Mouse (Mus musculus) stomach, embryonic 16.5 days (tissue): ENCODE data around the gene Gjb5. TPM values are rescaled to one million over a fixed set of nuclear protein-coding genes. Genes with fewer than 3 reads are reported as not detected.

Experiments used
- ATAC-seq: fragments of 200-750 bp; cut with Nextera tagmentation; 2 replicates; pipeline ENCODE4 v1.8.0; 2017; ENCODE audit warnings: moderate number of reproducible peaks, moderate TSS enrichment; ENCODE audit not compliant: insufficient read depth, low FRiP score
- H3K27ac ChIP-seq: fragments of 300-500 bp; sonication (generic); 2 replicates; pipeline ENCODE4 v1.5.1; 2014; ENCODE audit warnings: low read length
- H3K27me3 ChIP-seq: fragments of 300-500 bp; sonication (generic); 2 replicates; pipeline ENCODE4 v1.6.1; 2014; ENCODE audit warnings: low read length, control low read depth, mixed read lengths; ENCODE audit not compliant: control insufficient read depth, insufficient read depth
- H3K36me3 ChIP-seq: fragments of 300-500 bp; sonication (generic); 2 replicates; pipeline ENCODE4 v1.6.1; 2014; ENCODE audit warnings: low read length; ENCODE audit not compliant: control insufficient read depth, insufficient read depth
- H3K4me1 ChIP-seq: fragments of 300-500 bp; sonication (generic); 2 replicates; pipeline ENCODE4 v1.6.1; 2014; ENCODE audit warnings: low read length, control low read depth, mixed read lengths; ENCODE audit not compliant: control insufficient read depth, insufficient read depth
- H3K4me2 ChIP-seq: fragments of 300-500 bp; sonication (generic); 2 replicates; pipeline ENCODE4 v1.6.1; 2014; ENCODE audit warnings: low read depth, low read length, mixed read lengths
- H3K4me3 ChIP-seq: fragments of 300-500 bp; sonication (generic); replicated peaks from 2 replicates; pipeline ENCODE4 v1.5.1; 2014; ENCODE audit warnings: mild to moderate bottlenecking, low read length
- H3K9ac ChIP-seq: fragments of 300-500 bp; sonication (generic); 2 replicates; pipeline ENCODE4 v1.6.1; 2014; ENCODE audit warnings: low read length
- H3K9me3 ChIP-seq: fragments of 300-500 bp; sonication (generic); replicated peaks from 2 replicates; pipeline ENCODE4 v1.6.1; 2016; ENCODE audit warnings: low read length, control low read depth; ENCODE audit not compliant: control insufficient read depth
- WGBS: fragments of 180-500 bp; shearing (Covaris S2); extraction: QIAGEN DNeasy Blood & Tissue Kit; methylation state at CpG from one replicate; pipeline ENCODE4 v1.1.7; 2014; 5-methylcytosine and 5-hydroxymethylcytosine counted together
- polyA plus RNA-seq: library from polyadenylated mRNA; unstranded; fragments of >200 nt; fragmentation: Nextera tagmentation; extraction: Ambion mirVana; gene quantifications from 2 replicates; pipeline ENCODE4 v1.2.1, GENCODE M21; 2015

The Gjb5 gene
- polyA plus RNA-seq, 1 experiment from 2014 or later = 0.81 TPM

DNA sequence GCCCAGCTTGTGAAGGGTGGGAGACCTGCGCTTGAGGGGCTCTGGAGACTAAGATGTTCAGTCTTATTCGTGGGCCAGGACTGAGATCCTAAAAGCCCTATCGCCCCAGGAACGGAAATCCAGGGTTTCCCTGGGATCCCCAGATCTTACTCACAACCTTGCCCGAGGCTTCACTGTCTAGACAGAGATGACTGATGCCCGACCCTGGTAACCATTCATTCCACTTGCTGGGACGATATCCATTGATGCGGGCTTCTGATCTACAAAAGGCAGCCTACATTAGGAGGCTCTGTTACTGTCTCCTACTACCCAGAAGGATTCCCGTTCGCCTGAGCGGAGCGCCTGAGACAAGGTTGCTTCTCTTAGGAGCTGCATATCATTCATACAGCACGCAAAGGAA lies 26.8 kb downstream of the Gjb5 start:
- H3K9ac ChIP-seq = no peak overlapping the region
- H3K4me2 ChIP-seq = no peak overlapping the region
- H3K4me3 ChIP-seq = no peak overlapping the region

DNA sequence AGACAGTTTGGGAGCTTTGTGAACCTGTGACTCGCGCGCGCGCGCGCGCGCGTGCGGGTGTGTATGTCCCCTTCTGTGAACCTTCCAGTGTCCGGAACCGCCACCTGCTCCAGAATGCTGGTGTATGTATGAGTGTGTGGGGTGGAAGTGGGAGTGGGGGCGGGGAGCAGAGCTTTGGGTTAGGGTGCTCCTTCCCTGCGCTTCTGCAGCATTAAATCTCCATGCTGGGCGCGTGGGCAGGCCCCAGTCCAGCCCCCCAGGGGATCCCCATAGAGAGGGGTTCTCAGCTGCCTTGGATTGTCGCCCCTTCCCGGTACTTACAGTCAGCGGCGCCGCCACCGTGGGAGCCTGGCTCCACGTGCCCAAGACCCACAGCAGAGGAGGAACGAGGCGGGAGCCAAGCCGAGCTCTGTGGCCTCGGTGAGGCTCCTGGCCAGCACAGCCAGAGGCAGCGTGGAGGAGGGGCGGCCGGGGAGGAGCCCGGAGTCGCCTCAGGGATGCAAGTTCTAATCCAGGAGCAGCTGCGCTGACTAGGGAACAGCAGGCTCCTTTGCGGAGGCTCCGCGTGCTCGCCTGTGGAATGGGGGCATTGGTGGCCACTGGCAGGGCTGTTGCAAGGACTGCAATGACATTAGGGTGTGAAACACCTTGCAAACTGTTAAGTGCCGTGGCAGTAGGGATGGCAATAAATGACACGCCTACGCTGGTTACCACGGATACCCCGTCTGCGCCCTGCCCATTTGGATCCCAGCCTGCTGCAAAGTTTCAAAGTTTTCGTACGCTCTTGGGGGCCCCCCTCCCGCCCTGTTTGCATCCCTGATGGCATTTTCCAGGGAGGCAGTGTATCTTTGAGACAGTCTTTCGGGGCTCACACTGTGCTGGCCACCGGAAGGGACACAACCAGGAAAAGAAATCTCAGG lies 27.5 kb downstream of the Gjb5 start, which contains the start of gene Gjb3:
TSS of gene Gjb3 (minus strand) at position 664 of the 920 bp plus-strand sequence.
- Histone ChIP-seq H3K4me2 (peak within 1 kb of the TSS; percentile 41), H3K4me3 (peak within 1 kb of the TSS; percentile 38), H3K9me3 (no peaks in the 10 kb centered on the region), H3K4me1 (peaks cover 13% of the 10 kb centered on the region; the same call in 1 of the 2 replicates), H3K27ac (peak within 1 kb of the TSS; percentile 29; the same call in 1 of the 2 replicates), H3K36me3 (no peaks in the 10 kb centered on the region), H3K27me3 (peaks cover 36% of the 10 kb centered on the region), H3K9ac (peak within 1 kb of the TSS; percentile 55)
- WGBS = 2% methylated on average over 48 of the region's 49 CpGs
- no peak for ATAC-seq

More for the DNA sequence above, 26.8 kb downstream of the Gjb5 start:
- whole genome bisulfite sequencing = 26% methylated on average over 13 of the region's 13 CpGs
- H3K27ac ChIP-seq = no peak overlapping the region
- H3K27me3 ChIP-seq = peaks cover 36% of the 10 kb centered on the region
- no peak for ATAC-seq
- H3K36me3 ChIP-seq = no peaks in the 10 kb centered on the region
- H3K9me3 ChIP-seq = no peaks in the 10 kb centered on the region
- peaks cover 13% of the 10 kb centered on the region; the same call in 1 of the 2 replicates for H3K4me1 ChIP-seq

DNA sequence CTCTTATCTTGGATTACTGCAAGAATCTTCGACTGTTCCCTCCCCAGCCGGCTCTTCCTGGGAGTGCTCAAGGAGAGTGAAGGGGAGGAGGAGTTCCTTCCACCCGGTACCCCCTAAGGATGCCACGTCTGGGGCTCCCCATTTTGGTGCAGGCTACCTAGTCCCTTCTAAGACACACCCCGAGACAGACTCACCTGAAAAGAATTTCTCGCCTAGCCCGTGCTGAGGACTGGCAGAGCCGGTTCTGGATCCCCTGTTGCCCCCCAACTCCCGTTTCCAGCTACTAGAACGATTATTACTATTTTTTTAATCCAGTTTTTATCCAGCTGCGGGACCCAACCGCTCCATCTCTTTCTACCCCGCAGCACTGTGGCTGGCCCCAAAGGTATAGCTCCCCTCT lies 28.2 kb downstream of the Gjb5 start:
- Histone ChIP-seq H3K9ac (peak overlapping the region; percentile 55), H3K27me3 (peaks cover 36% of the 10 kb centered on the region), H3K9me3 (no peaks in the 10 kb centered on the region), H3K4me1 (peaks cover 13% of the 10 kb centered on the region; the same call in 1 of the 2 replicates), H3K27ac (peak overlapping the region; percentile 29; the same call in 1 of the 2 replicates), H3K36me3 (no peaks in the 10 kb centered on the region), H3K4me3 (peak overlapping the region; percentile 38), H3K4me2 (peak overlapping the region; percentile 41)
- 1% methylated on average over 13 of the region's 13 CpGs for WGBS
- ATAC-seq = no peak

- Histone ChIP-seq H3K27me3 (peaks cover 36% of the 10 kb centered on the region), H3K4me3 (no peak overlapping the region), H3K27ac (no peak overlapping the region), H3K36me3 (no peaks in the 10 kb centered on the region), H3K9ac (no peak overlapping the region), H3K9me3 (no peaks in the 10 kb centered on the region), H3K4me1 (peaks cover 13% of the 10 kb centered on the region; the same call in 1 of the 2 replicates), H3K4me2 (peak overlapping the region; percentile 41; the same call in 1 of the 2 replicates)
- 9% methylated on average over 3 of the region's 3 CpGs for WGBS
- no peak for ATAC-seq
These were observed 28.9 kb downstream of the Gjb5 start for GRCm38 (mm10) chr4:127329046-127329445.

- H3K36me3 ChIP-seq = no peaks in the 10 kb centered on the region
- WGBS = 57% methylated on average over 7 of the region's 7 CpGs
These were observed 29.6 kb downstream of the Gjb5 start for GRCm38 (mm10) chr4:127328378-127328777.

DNA sequence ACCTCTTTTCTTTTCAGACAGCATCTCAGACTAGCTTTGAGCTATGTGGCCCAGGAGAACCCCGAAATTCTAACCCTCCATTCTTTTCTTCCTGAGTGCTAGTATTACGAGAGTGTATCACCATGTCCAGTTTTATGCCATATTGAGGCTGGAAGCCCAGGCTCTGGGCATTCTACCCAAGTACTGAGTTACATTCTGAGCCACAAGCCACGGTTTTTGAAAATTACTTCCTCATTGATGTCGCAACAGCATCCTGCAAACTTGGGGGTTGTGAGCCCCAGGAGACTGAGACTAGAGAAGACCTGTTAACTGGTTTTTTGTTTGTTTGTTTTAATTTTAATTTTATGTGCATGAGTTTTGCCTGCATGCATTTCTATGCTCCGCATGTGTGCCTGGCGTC lies 30.2 kb downstream of the Gjb5 start:
- Histone ChIP-seq H3K27ac (0 out of 2 replicates have a peak overlapping the region, but pooled peaks have one; percentile 12), H3K4me2 (no peak overlapping the region), H3K4me1 (peaks cover 13% of the 10 kb centered on the region; the same call in 1 of the 2 replicates), H3K27me3 (peaks cover 36% of the 10 kb centered on the region), H3K36me3 (no peaks in the 10 kb centered on the region), H3K9me3 (no peaks in the 10 kb centered on the region), H3K4me3 (no peak overlapping the region), H3K9ac (no peak overlapping the region)
- WGBS = 64% methylated on average over 6 of the region's 6 CpGs
- ATAC-seq = no peak

More at GRCm38 (mm10) chr4:127328378-127328777, 29.6 kb downstream of the Gjb5 start:
- peaks cover 36% of the 10 kb centered on the region for H3K27me3 ChIP-seq
- no peak overlapping the region for H3K9ac ChIP-seq
- H3K27ac ChIP-seq = no peak overlapping the region
- no peak overlapping the region for H3K4me3 ChIP-seq
- no peaks in the 10 kb centered on the region for H3K9me3 ChIP-seq
- peaks cover 13% of the 10 kb centered on the region; the same call in 1 of the 2 replicates for H3K4me1 ChIP-seq
- ATAC-seq = no peak
- H3K4me2 ChIP-seq = no peak overlapping the region

DNA sequence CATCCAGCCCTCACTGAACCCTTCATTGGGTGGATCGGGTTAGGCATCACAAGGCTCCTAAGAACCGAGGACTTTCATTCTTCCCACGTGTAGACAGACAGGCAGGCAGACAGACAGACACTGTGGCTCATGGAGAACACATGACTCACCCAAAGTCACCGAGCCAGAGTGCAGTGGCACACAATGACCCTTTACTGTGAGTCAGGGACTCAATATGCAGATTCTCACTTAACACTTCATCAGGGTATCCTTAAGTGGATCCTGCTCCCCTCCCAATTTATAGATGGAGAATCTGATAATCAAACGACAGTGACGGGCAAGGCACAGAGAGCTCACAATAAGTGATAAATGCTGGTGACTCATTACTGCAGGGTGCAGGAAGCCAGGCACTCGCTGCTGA lies 30.7 kb downstream of the Gjb5 start:
- H3K27ac ChIP-seq = no peak overlapping the region
- peaks cover 34% of the 10 kb centered on the region for H3K27me3 ChIP-seq
- WGBS = 44% methylated on average over 7 of the region's 7 CpGs

DNA sequence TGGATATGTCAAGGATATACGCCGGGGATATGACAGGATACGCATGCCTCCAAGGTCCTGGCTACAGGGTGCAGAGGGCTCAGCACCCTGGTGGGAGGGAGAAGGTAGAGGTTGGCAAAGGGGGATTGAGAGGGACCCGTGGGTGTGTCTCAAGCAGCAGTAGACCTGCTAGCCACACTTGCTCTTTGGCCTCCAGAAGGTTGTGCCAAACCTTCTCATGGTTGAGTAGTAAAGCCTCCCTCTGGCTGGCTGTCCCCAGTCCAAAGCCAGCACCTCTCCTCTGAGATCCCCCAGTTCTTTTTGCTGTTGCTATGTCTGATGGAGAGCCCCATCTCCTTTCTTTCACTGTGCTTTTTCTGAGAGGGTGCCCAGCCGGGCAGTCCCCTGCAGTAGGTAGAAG lies 32.7 kb downstream of the Gjb5 start:
- 75% methylated on average over 5 of the region's 5 CpGs for WGBS
- ATAC-seq = no peak

More for the DNA sequence above, 30.7 kb downstream of the Gjb5 start:
- Histone ChIP-seq H3K9me3 (no peaks in the 10 kb centered on the region), H3K4me3 (no peak overlapping the region), H3K36me3 (no peaks in the 10 kb centered on the region), H3K4me1 (peaks cover 13% of the 10 kb centered on the region; the same call in 1 of the 2 replicates), H3K9ac (no peak overlapping the region), H3K4me2 (no peak overlapping the region)
- ATAC-seq = no peak

DNA sequence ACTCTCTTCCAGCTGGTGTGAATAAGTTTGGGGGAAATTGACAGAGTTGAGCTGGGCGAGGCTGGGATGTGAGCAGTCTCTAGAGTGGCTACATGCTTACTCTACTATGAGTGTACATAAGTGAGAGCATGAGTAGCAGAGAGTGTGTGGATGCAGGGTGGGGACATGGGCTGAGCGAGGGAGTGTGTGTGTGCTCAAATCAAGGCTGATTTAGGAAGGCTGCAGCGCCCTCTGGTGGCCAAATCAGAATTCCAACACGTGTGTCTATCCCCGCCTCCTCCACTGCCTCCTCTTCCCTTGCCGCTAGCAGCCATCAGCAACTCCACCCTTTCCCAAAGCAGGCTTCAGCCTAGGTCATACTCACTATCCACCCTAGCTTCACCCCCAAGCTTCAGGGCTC lies 33.2 kb downstream of the Gjb5 start:
- Histone ChIP-seq H3K9me3 (no peaks in the 10 kb centered on the region), H3K4me2 (no peak overlapping the region), H3K4me1 (peaks cover 2% of the 10 kb centered on the region; the same call in 1 of the 2 replicates), H3K27me3 (peaks cover 10% of the 10 kb centered on the region), H3K9ac (no peak overlapping the region), H3K4me3 (no peak overlapping the region), H3K36me3 (no peaks in the 10 kb centered on the region), H3K27ac (no peak overlapping the region)
- WGBS = 5% methylated on average over 6 of the region's 6 CpGs
- peak; percentile 80 for ATAC-seq

More for the DNA sequence above, 32.7 kb downstream of the Gjb5 start:
- Histone ChIP-seq H3K4me1 (peaks cover 3% of the 10 kb centered on the region; the same call in 1 of the 2 replicates), H3K9me3 (no peaks in the 10 kb centered on the region), H3K27me3 (peaks cover 15% of the 10 kb centered on the region), H3K36me3 (no peaks in the 10 kb centered on the region), H3K9ac (no peak overlapping the region), H3K4me2 (no peak overlapping the region), H3K4me3 (no peak overlapping the region), H3K27ac (no peak overlapping the region)
